Comparison of ENCODE assay signal across 14 mouse cellular contexts in the genomic region with DNA sequence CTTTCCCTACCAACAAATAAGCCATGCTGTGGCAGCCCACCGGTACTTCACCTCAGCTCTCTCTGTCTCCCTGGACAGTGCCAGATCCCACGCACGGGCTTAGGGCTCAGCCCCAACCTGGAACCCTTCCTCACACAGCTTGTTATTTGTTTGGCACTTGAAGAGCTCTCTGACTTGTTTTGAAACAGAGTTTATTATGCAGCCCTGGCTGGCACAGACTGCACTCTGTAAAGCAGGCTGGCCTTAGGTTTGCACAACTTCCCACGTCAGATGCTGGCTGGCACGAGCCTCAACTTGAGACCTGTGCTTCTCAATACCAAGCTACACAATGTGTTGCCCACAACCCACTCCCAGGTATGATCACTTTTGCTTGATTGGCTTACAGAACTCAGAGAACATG. TPM values are rescaled to one million over a fixed set of nuclear protein-coding genes. Genes with fewer than 3 reads are reported as not detected.
A peak's percentile ranks its signal among the peaks of the same experiment; 100 is the strongest.
DNase-seq lines count a peak whose midpoint lies in the region; ATAC-seq and TF ChIP-seq lines count a peak whose summit lies in the region.
"Had no signal": no experiment of that assay in that cellular context is flagged by ENCODE, and none has a peak within 500 bp of the region (broad histone marks: within the 10 kb centered on the region; RNA-seq: fewer than 3 reads in every experiment).

No protein-coding gene starts in this region.

- no peak for TF ChIP-seq POLR2A in kidney, adult 2 months (IDR thresholded peaks at IDR 0.05; ENCODE audit: low read depth, low read length)

- peaks cover 12% of the 10 kb centered on the region; the same call in 1 of the 2 replicates for H3K4me1 ChIP-seq in forebrain, embryonic 15.5 days
- H3K4me1 ChIP-seq in forebrain, embryonic 10.5 days: peaks cover 3% of the 10 kb centered on the region; the same call in 1 of the 2 replicates
- H3K4me1 ChIP-seq in kidney, adult 2 months (ENCODE audit: control insufficient read depth, insufficient read depth, low read length): peaks cover 2% of the 10 kb centered on the region; the same call in 1 of the 2 replicates
- H3K4me1 ChIP-seq: stomach, embryonic 15.5 days had no signal

- no peak for TF ChIP-seq CTCF in kidney, adult 2 months (conservative IDR thresholded peaks at IDR 0.05; ENCODE audit: insufficient read depth, insufficient read length, low read depth, low read length)

- ATAC-seq in forebrain, embryonic 15.5 days (replicated peaks): peak; percentile 32; the same call in 1 of the 2 replicates

- H3K27ac ChIP-seq in forebrain, embryonic 15.5 days (replicated peaks): no peak overlapping the region
- no peak overlapping the region for H3K27ac ChIP-seq in forebrain, embryonic 10.5 days
- no peak overlapping the region for H3K27ac ChIP-seq in kidney, adult 2 months (ENCODE audit: insufficient read depth, low read depth, low read length)
- H3K27ac ChIP-seq: hindbrain, embryonic 12.5 days; left cerebral cortex, adult 2 months; liver, embryonic 13.5 days; stomach, embryonic 15.5 days had no signal

- H3K36me3 ChIP-seq in forebrain, embryonic 15.5 days: no peaks in the 10 kb centered on the region
- H3K36me3 ChIP-seq in forebrain, embryonic 10.5 days (replicated peaks): no peaks in the 10 kb centered on the region
- no peaks in the 10 kb centered on the region for H3K36me3 ChIP-seq in kidney, adult 2 months (ENCODE audit: control insufficient read depth, insufficient read depth, low read length)
- H3K36me3 ChIP-seq: hindbrain, embryonic 12.5 days; liver, embryonic 13.5 days; stomach, embryonic 15.5 days had no signal

- H3K9me3 ChIP-seq in forebrain, embryonic 15.5 days: no peaks in the 10 kb centered on the region
- no peaks in the 10 kb centered on the region for H3K9me3 ChIP-seq in forebrain, embryonic 10.5 days
- H3K9me3 ChIP-seq: hindbrain, embryonic 12.5 days; liver, embryonic 13.5 days; stomach, embryonic 15.5 days had no signal

- H3K4me3 ChIP-seq in forebrain, embryonic 15.5 days: no peak overlapping the region
- H3K4me3 ChIP-seq in forebrain, embryonic 10.5 days: no peak overlapping the region
- H3K4me3 ChIP-seq in kidney, adult 2 months (ENCODE audit: insufficient read depth, low read depth, low read length): no peak overlapping the region
- H3K4me3 ChIP-seq: hindbrain, embryonic 12.5 days; left cerebral cortex, adult 2 months; liver, embryonic 13.5 days; stomach, embryonic 15.5 days had no signal

- WGBS in forebrain, embryonic 15.5 days: 31% methylated on average over 5 of the region's 5 CpGs
- 88% methylated on average over 5 of the region's 5 CpGs for WGBS in forebrain, embryonic 10.5 days
- 68% methylated on average over 5 of the region's 5 CpGs for WGBS in kidney, adult 2 months

- no peaks in the 10 kb centered on the region for H3K27me3 ChIP-seq in forebrain, embryonic 15.5 days
- H3K27me3 ChIP-seq in forebrain, embryonic 10.5 days (ENCODE audit: poor library complexity, severe bottlenecking): no peaks in the 10 kb centered on the region
- H3K27me3 ChIP-seq in kidney, adult 2 months (replicated peaks; ENCODE audit: control insufficient read depth, insufficient read depth, low read length): no peaks in the 10 kb centered on the region
- H3K27me3 ChIP-seq: hindbrain, embryonic 12.5 days; liver, embryonic 13.5 days; stomach, embryonic 15.5 days had no signal

- H3K9ac ChIP-seq in forebrain, embryonic 15.5 days (replicated peaks): no peak overlapping the region
- H3K9ac ChIP-seq: hindbrain, embryonic 12.5 days; liver, embryonic 13.5 days; stomach, embryonic 15.5 days had no signal

- no peak for DNase-seq in forebrain, embryonic 10.5 days (ENCODE audit: extremely low spot score, low spot score)
- peak; percentile 32 for DNase-seq in kidney, adult 2 months
- no peak for DNase-seq in kidney, postnatal 4 days
- DNase-seq in ovary, adult 18-20 months (ENCODE audit: low spot score): peak; percentile 34
- no peak for DNase-seq in ovary, postnatal 10 days (ENCODE audit: low spot score)
- DNase-seq in lung, postnatal 25 days (ENCODE audit: low spot score): peak; percentile 58
- DNase-seq in heart, adult 8-10 months (ENCODE audit: low spot score): no peak
- DNase-seq: liver, embryonic 13.5 days; thymus, postnatal 25 days had no signal

- H3K4me2 ChIP-seq in forebrain, embryonic 15.5 days (replicated peaks): no peak overlapping the region
- H3K4me2 ChIP-seq: heart, embryonic 11.5 days; hindbrain, embryonic 12.5 days; liver, embryonic 13.5 days; stomach, embryonic 15.5 days had no signal

RNA-seq across cellular contexts. Expression of gene Rnf38, which starts 53.8 kb away (rescaled TPM):
- 40.7 and 43.9 TPM in 2 replicates for polyA plus RNA-seq in forebrain, embryonic 15.5 days (2015; fragmentation: Nextera tagmentation; extraction: Ambion mirVana)
- polyA plus RNA-seq in forebrain, embryonic 10.5 days (2016; fragmentation: Nextera tagmentation; extraction: Ambion mirVana): 34.2 TPM in 2 replicates
- 69.9 and 72.6 TPM in 2 replicates for polyA plus RNA-seq in kidney, adult 2 months (2012; rRNA removed)
- 10 to 100 TPM; 23.2 to 31.2 (median 26.0) TPM for total RNA-seq in heart, adult 8-10 months (2022)

Comparison
In these comparisons a context has a peak if more than half of its experiments do, and no peak if none do; other contexts are left out.
1. DNase-seq: peak in kidney, adult 2 months (single experiment), ovary, adult 18-20 months (single experiment) and lung, postnatal 25 days (single experiment); none in forebrain, embryonic 10.5 days (single experiment), kidney, postnatal 4 days (0 of 2), ovary, postnatal 10 days (single experiment) and heart, adult 8-10 months (single experiment).